Mouse (Mus musculus) brain, adult 2 months (tissue): Measurements from ENCODE around the gene Cops3.

Experiments
- DNase-seq: peaks from one replicate; pipeline ENCODE4 v3.0.0; 2011; ENCODE audit warnings: low read depth, low spot score

The Cops3 gene

DNA sequence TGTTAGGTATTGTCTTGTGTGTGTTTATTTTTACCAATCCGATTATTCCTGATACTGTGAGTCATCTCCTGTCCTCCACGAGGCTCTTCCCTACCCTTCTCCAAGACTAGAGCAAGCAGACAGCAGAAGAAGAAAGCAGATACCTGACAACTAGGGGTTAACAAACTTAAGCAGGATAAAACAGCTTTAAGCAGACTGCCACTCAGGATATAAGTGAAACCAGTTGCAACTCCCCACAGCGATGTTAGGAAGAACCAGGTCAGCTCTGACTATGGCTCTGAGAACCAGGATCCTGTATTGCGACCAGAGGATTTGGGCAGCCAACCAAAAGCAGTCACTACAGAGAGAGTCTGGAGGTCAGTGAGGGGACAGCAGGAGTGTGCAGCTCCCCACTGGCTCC is 28.4 kb downstream of the Cops3 start:
- no peak for DNase-seq

DNA sequence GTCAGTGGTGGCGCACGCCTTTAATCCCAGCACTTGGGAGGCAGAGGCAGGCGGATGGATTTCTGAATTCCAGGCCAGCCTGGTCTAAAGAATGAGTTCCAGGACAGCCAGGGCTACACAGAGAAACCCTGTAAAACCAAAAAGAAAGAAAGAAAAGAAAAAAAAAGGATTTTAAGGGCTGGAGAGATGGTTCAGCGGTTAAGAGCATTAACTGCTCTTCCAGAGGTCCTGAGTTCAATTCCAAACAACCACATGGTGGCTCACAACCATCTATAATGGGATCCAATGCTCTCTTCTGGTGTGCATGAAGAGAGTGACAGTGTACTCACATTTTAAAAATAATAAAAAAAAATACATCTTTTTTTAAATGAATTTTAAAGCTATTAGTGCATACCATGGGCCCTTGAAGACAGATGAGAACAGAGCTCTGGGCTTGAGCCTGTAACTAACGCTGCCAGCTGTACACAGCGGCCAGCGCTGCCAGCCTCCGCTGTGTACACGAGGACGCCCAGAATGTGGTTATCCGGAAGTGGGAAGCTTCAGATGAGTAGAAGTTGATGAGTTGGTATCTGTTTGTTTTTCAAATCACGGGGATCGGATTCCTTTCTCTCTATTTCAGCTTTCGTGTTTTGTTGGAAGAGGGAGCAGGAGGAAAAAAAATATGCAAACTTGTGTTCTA is 29.0 kb downstream of the Cops3 start:
- DNase-seq, result no peak

DNA sequence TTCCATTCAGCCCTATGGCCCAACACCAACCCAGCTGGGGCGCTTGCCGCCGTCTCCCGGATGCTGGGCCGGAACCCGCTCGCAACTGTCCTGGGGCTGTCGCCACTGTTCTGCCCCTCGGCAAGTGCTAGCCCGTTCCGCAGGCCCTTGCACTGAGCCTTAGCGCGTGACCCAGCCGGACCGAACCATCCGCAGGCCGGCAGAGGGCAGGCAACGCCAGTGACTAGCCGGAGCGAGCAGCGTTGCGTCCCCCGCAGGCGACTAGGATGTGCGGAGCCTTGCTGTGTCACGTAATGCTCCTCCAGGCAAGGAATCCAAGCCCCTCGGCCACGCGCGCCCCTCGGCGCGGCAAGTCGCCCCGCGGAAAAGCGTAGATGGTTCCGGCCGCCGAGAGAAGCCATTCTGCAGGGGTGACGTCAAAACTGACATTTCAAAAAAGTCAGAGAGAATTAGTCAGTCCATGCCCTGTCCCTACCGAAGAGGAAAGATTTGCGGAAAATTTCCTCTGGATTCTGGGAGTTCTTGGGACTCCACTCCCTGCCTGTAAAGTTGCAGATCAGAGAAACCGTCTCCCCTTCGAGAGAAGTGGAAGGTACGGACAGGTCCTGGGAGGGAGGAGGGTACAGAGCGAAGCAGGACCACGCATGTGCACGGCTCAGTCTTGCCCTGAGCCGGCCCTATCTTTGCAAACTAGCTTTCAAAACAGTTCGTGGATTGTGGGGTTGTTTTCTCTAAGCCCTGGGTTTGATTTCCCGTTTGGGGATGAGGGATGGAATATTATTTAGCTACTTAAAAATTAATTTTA is 29.8 kb downstream of the Cops3 start, which contains the start of gene Flcn:
Gene Flcn (minus strand): TSS at position 347 of the 805 bp plus-strand sequence.
- DNase-seq, result peak; percentile 97

GRCm38 (mm10) chr11:59809071-59809669 is 30.5 kb downstream of the Cops3 start:
- DNase-seq, result peak; percentile 55

- peak; percentile 60 for DNase-seq
Measured at GRCm38 (mm10) chr11:59808170-59808960, 31.3 kb downstream of the Cops3 start.

GRCm38 (mm10) chr11:59805656-59806055 is 34.0 kb downstream of the Cops3 start:
- no peak for DNase-seq

GRCm38 (mm10) chr11:59805256-59805655 is 34.4 kb downstream of the Cops3 start:
- DNase-seq, result no peak

DNA sequence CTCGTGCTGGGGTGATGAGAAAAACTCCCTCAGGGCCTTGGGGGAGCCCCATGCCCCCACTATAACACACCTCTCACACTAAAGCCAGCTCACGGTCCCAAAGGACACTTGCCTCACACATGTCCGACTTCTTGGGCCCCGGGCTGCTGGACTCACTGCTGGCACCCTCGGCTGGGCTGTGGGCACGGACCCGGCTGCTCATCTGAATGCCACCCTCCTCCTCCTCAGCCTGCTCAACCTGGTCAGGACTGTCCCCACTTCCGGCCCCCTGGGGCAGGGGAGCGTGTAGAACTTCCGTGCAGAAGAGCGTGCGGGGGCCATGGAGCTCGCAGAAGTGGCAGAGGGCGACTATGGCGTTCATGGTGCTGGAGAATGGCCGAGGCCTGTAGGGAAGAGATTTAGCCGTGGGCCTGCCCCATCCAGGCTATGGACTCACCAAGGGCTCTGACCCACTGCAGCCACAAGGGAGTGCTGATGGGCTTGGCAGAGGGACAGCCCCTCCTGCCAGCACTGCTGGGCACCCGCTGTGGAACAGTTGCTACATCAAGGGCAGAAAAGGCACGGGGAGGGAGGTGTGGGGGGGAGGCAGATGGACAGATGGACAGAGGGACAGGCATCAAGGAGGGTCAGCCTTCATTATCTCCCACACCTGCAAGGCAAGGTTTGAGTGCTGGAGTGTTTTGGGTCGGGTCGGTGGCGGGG is 35.1 kb downstream of the Cops3 start:
- DNase-seq, result peak; percentile 77

- no peak for DNase-seq
Measured at GRCm38 (mm10) chr11:59803516-59803915, 36.1 kb downstream of the Cops3 start.

DNA sequence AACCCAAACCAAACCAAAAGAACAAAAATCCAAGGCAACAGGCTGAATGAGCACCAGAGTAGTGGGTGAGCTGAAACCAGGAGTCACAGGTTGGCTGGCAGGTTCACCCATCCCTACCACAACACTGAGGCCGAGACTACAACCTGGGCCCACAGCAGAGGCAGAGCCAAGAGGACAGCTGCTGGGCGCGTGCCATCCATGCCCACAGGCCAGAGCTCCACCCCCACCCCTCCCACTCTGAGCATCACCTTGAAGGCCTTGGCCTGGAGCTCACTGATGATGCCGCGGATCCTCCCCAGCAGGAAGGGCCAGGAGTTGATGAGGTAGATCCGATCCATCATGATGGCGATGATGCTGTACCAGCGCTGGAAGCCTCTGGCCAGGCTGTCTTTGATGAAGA is 37.8 kb downstream of the Cops3 start:
- DNase-seq, result peak; percentile 52

DNA sequence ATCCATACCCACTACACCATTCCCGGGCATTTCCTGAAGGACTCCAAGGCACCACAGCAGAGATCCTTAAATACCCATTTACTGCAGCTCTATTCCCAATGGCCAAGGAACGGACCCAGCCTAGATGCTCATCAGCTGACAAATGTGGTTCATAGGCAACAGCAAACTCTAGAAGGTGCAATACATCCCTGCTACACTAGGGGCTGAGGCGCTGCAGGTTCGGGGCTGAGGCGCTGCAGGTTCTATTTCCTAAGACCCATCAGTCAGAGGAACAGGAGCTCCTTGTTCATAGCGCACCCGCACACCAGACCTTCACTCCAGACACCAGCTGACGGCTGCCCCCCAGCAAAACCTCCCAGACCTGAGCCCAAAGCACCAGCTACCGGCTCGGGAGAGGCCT is 39.2 kb downstream of the Cops3 start:
- no peak for DNase-seq

DNA sequence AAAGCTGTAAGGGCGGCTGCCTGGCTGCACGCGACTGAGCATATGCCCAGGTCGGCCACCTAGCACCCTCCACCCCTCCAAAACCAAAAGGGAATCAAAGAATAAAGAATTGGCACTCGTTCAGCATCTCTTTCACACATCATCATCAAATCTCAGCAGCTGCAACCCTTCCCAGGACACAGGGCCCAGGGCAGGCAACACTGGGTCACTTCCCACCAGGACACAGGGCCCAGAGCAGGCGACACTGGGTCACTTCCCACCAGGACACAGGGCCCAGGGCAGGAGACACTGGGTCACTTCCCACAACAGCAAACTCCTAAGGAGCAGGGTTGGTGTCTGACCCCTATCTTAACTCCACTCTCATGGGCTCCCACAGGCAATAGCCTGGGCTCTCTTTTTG is 46.2 kb downstream of the Cops3 start:
- no peak for DNase-seq

DNA sequence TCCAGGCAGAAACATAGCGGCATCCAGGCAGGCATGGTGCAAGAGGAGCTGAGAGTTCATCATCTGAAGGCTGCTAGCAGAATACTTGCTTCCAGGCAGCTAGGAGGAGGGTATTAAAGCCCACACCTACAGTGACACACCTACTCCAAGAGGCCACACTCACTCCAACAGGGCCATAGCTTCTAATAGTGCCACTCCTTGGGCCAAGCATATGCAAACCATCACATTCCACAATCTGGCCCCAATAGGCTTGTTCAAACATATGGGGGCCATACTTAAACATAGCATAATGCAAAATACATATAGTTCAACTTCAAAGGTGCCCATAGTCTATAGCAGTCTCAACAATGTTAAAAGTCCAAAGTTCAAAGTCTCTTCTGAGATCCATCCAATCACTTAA is 50.3 kb downstream of the Cops3 start:
- DNase-seq, result no peak

GRCm38 (mm10) chr11:59787199-59787781 is 52.3 kb downstream of the Cops3 start, which contains the start of gene Pld6:
Gene Pld6 (minus strand): TSS chr11:59787645.
- peak; percentile 67 for DNase-seq

- DNase-seq, result no peak
Measured at GRCm38 (mm10) chr11:59786444-59787198, 53.0 kb downstream of the Cops3 start.

DNA sequence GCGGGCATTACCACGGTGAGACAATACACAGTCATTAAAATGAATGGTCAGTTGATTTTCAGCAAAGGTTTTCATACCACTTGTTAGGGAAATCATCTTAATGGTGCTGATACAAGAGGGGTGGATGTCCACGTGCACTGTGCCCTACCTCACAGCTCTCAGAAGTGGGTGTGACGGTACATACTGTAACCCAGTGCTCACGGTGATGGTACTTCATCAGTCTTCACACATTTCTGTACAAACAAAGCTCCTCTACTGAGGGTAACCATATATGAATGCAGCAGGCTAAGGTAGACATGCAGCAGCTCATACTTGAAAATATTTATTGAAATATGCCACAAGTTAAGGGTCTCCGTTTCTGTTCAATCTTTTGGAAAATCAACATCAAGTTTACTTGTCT is 56.0 kb downstream of the Cops3 start:
- no peak for DNase-seq

DNA sequence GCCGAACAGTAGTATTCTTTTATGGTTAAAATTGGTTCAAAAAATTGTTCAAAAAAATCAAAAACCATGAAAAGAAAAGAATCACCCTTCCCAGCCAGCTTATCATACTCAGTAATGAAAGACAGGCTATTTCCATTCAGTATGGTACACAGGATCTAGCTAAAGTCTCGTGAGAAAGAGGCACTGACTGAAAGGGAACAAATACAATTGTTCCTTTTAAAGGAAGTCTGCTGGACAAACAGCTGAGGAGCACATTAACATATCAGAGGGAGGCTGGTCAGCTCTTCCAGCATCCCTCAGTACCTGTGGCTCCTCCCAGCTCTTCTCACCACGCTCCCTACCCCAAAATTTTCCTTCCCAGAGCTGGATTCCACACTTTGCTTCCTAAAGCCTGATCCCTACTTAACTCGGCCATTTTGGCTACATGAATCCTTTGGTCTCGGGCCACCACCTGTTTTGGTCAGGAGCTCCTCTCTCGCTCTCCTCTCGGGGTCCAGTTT is 57.5 kb downstream of the Cops3 start:
- no peak for DNase-seq

DNA sequence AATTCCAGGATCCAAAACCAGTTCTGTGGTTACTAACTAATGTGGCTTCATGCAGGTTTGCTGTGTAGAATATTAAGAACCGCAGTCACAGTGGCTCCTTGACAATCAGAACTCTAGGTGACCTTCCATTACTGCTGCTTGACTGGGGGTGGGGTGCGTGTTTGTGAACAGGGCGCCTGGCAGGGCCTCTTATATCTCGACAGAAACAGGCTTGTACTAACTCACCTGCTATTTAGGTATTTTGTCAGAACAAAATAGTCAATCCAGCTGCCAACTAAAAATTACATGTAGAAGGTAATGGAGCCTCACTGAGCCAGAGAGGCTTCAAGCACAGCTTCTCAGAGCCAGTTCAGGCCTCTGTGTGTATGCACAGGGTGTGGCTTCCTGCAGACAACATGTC is 59.4 kb downstream of the Cops3 start:
- no peak for DNase-seq

DNA sequence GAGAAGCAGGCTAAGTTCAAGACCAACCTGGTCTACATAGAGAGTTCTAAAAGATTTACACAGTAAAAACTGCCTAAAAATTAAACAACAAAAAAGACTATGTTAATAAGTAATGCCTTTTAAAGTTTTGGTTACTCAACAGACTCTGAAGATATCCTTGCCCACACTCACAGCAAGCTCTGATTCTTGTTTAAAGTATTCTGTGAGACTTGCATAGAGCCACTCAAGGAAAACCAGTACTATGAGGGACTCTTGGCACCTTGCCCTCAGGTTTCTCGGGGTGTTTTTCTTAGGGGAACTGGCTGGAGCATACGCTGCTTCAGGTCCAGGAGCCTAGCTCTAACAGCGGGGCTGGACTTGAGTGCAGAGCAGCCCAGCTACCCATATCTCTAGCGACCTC is 60.2 kb downstream of the Cops3 start:
- no peak for DNase-seq

DNA sequence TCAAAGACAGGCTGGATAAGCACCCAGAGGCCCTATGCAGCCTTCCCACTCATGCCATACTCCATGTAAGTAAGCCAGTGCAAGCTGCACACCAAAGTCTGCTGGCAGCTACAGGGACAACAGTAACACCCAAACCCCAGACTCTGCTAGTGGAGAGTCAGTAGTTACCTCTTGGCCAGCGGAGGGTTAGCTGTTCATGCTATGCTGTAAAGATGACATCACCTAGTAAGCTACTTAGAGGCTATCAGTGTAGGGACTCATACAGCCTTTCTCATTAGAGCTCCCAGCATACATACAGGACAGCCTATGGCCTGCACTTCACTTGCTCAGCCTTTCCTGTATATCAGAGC is 60.8 kb downstream of the Cops3 start:
- no peak for DNase-seq
